Mouse (Mus musculus) forebrain, embryonic 16.5 days (tissue): ENCODE results near the gene Katna1. TPM values are rescaled to one million over a fixed set of nuclear protein-coding genes. Genes with fewer than 3 reads are reported as not detected.
A peak's percentile ranks its signal among the peaks of the same experiment; 100 is the strongest.

Experiments used
- ATAC-seq: fragments of 200-750 bp; cut with Nextera tagmentation; 2 replicates; pipeline ENCODE4 v1.8.0; 2017; ENCODE audit warnings: mild to moderate bottlenecking, moderate library complexity
- H3K27ac ChIP-seq: fragments of 300-500 bp; sonication (generic); 2 replicates; pipeline ENCODE4 v1.5.1; 2014; ENCODE audit warnings: low read length, control low read depth
- H3K27me3 ChIP-seq: fragments of 300-500 bp; sonication (generic); replicated peaks from 2 replicates; pipeline ENCODE4 v1.6.1; 2014; ENCODE audit warnings: low read length; ENCODE audit not compliant: control insufficient read depth, insufficient read depth
- H3K36me3 ChIP-seq: fragments of 300-500 bp; sonication (generic); 2 replicates; pipeline ENCODE4 v1.6.1; 2014; ENCODE audit not compliant: control insufficient read depth, insufficient read depth
- H3K4me1 ChIP-seq: fragments of 300-500 bp; sonication (generic); replicated peaks from 2 replicates; pipeline ENCODE4 v1.6.1; 2014; ENCODE audit warnings: low read length; ENCODE audit not compliant: control insufficient read depth, insufficient read depth
- H3K4me2 ChIP-seq: fragments of 300-500 bp; sonication (generic); 2 replicates; pipeline ENCODE4 v1.6.1; 2014; ENCODE audit warnings: mild to moderate bottlenecking, low read length, control low read depth
- H3K4me3 ChIP-seq: fragments of 300-500 bp; sonication (generic); replicated peaks from 2 replicates; pipeline ENCODE4 v1.5.1; 2014; ENCODE audit warnings: mild to moderate bottlenecking, low read length, control low read depth
- H3K9ac ChIP-seq: fragments of 300-500 bp; sonication (generic); replicated peaks from 2 replicates; pipeline ENCODE4 v1.6.1; 2014; ENCODE audit warnings: low read depth, low read length, control low read depth
- H3K9me3 ChIP-seq: fragments of 300-500 bp; sonication (generic); 2 replicates; pipeline ENCODE4 v1.6.1; 2016; ENCODE audit warnings: low read length; ENCODE audit not compliant: control insufficient read depth
- WGBS: fragments of 180-500 bp; shearing (Covaris S2); extraction: QIAGEN DNeasy Blood & Tissue Kit; methylation state at CpG from one replicate; pipeline ENCODE4 v1.1.7; 2014; 5-methylcytosine and 5-hydroxymethylcytosine counted together
- polyA plus RNA-seq: library from polyadenylated mRNA; unstranded; fragments of >200 nt; fragmentation: Nextera tagmentation; extraction: Ambion mirVana; gene quantifications from 2 replicates; pipeline ENCODE4 v1.2.1, GENCODE M21; 2015

Gene Katna1
- polyA plus RNA-seq, 1 experiment from 2014 or later: 39.8 TPM

GRCm38 (mm10) chr10:7772346-7772745 is 46.5 kb downstream of the Katna1 start:
- Histone ChIP-seq H3K9me3 (no peaks in the 10 kb centered on the region), H3K27ac (no peak overlapping the region), H3K27me3 (no peaks in the 10 kb centered on the region), H3K9ac (no peak overlapping the region), H3K4me2 (no peak overlapping the region), H3K4me1 (no peaks in the 10 kb centered on the region), H3K4me3 (no peak overlapping the region), H3K36me3 (peaks cover 30% of the 10 kb centered on the region)
- WGBS: 94% methylated on average over 4 of the region's 4 CpGs
- no peak for ATAC-seq

- no peak for ATAC-seq
- H3K9ac ChIP-seq: no peak overlapping the region
- no peak overlapping the region for H3K4me2 ChIP-seq
- 100% methylated on average over 1 of the region's 1 CpGs for WGBS
- peaks cover 31% of the 10 kb centered on the region for H3K36me3 ChIP-seq
- no peak overlapping the region for H3K27ac ChIP-seq
- H3K9me3 ChIP-seq: no peaks in the 10 kb centered on the region
- H3K27me3 ChIP-seq: no peaks in the 10 kb centered on the region
- no peak overlapping the region for H3K4me3 ChIP-seq
- H3K4me1 ChIP-seq: no peaks in the 10 kb centered on the region
These were observed 47.0 kb downstream of the Katna1 start for GRCm38 (mm10) chr10:7772769-7773168.

- Histone ChIP-seq H3K4me1 (0 out of 2 replicates have a peak, but pooled peaks cover 2% of the 10 kb centered on the region), H3K9me3 (no peaks in the 10 kb centered on the region), H3K4me3 (no peak overlapping the region), H3K27me3 (no peaks in the 10 kb centered on the region), H3K4me2 (no peak overlapping the region), H3K27ac (no peak overlapping the region), H3K9ac (no peak overlapping the region), H3K36me3 (peaks cover 24% of the 10 kb centered on the region)
- no peak for ATAC-seq
- 91% methylated on average over 8 of the region's 8 CpGs for WGBS
These were observed 49.6 kb downstream of the Katna1 start for GRCm38 (mm10) chr10:7775421-7775820.

GRCm38 (mm10) chr10:7778361-7778760 is 52.6 kb downstream of the Katna1 start:
- 93% methylated on average over 3 of the region's 3 CpGs for WGBS
- ATAC-seq: no peak
- H3K9me3 ChIP-seq: no peaks in the 10 kb centered on the region
- H3K9ac ChIP-seq: no peak overlapping the region
- H3K27ac ChIP-seq: no peak overlapping the region
- peaks cover 8% of the 10 kb centered on the region for H3K36me3 ChIP-seq
- no peak overlapping the region for H3K4me3 ChIP-seq
- H3K4me2 ChIP-seq: no peak overlapping the region
- H3K4me1 ChIP-seq: peaks cover 7% of the 10 kb centered on the region
- no peaks in the 10 kb centered on the region for H3K27me3 ChIP-seq

- peak overlapping the region; percentile 72 for H3K9ac ChIP-seq
- H3K4me1 ChIP-seq: peaks cover 7% of the 10 kb centered on the region
- no peak; the same call in 1 of the 2 replicates for ATAC-seq
- H3K36me3 ChIP-seq: 0 out of 2 replicates have a peak, but pooled peaks cover 3% of the 10 kb centered on the region
- H3K9me3 ChIP-seq: no peaks in the 10 kb centered on the region
- H3K4me2 ChIP-seq: peak overlapping the region; percentile 79
- 20% methylated on average over 7 of the region's 7 CpGs for WGBS
- H3K27ac ChIP-seq: no peak overlapping the region
- H3K27me3 ChIP-seq: no peaks in the 10 kb centered on the region
- H3K4me3 ChIP-seq: peak overlapping the region; percentile 72
These were observed 54.0 kb downstream of the Katna1 start for GRCm38 (mm10) chr10:7779751-7780237.

- ATAC-seq: peak; percentile 95
- H3K27ac ChIP-seq: no peak overlapping the region
- H3K4me3 ChIP-seq: peak overlapping the region; percentile 72
- 0 out of 2 replicates have a peak, but pooled peaks cover 2% of the 10 kb centered on the region for H3K36me3 ChIP-seq
- H3K9me3 ChIP-seq: no peaks in the 10 kb centered on the region
- peak overlapping the region; percentile 79 for H3K4me2 ChIP-seq
- H3K4me1 ChIP-seq: peaks cover 7% of the 10 kb centered on the region
- H3K9ac ChIP-seq: peak overlapping the region; percentile 72
- no peaks in the 10 kb centered on the region for H3K27me3 ChIP-seq
- WGBS: under 1% methylated on average over 65 of the region's 77 CpGs
These were observed 54.7 kb downstream of the Katna1 start for GRCm38 (mm10) chr10:7780238-7781176.

- Histone ChIP-seq H3K36me3 (0 out of 2 replicates have a peak, but pooled peaks cover 2% of the 10 kb centered on the region), H3K4me1 (peaks cover 7% of the 10 kb centered on the region), H3K27me3 (no peaks in the 10 kb centered on the region), H3K9ac (peak overlapping the region; percentile 32; the same call in 1 of the 2 replicates), H3K9me3 (no peaks in the 10 kb centered on the region), H3K4me2 (peak overlapping the region; percentile 79), H3K4me3 (peak overlapping the region; percentile 72), H3K27ac (no peak overlapping the region)
- ATAC-seq: peak; percentile 15; the same call in 1 of the 2 replicates
- 50% methylated on average over 3 of the region's 3 CpGs for WGBS
These were observed 55.4 kb downstream of the Katna1 start for GRCm38 (mm10) chr10:7781214-7781613.

- H3K9ac ChIP-seq: no peak overlapping the region
- H3K9me3 ChIP-seq: no peaks in the 10 kb centered on the region
- no peaks in the 10 kb centered on the region for H3K36me3 ChIP-seq
- H3K4me2 ChIP-seq: no peak overlapping the region
- no peak overlapping the region for H3K4me3 ChIP-seq
- peaks cover 3% of the 10 kb centered on the region for H3K4me1 ChIP-seq
- no peaks in the 10 kb centered on the region for H3K27me3 ChIP-seq
- H3K27ac ChIP-seq: no peak overlapping the region
- no peak for ATAC-seq
- 53% methylated on average over 2 of the region's 2 CpGs for WGBS
These were observed 61.5 kb downstream of the Katna1 start for GRCm38 (mm10) chr10:7787319-7787718.

GRCm38 (mm10) chr10:7792254-7792750 is 66.5 kb downstream of the Katna1 start:
- Histone ChIP-seq H3K27ac (peak overlapping the region; percentile 64), H3K4me1 (peaks cover 13% of the 10 kb centered on the region), H3K27me3 (no peaks in the 10 kb centered on the region), H3K4me2 (peak overlapping the region; percentile 59), H3K4me3 (peak overlapping the region; percentile 98), H3K9me3 (no peaks in the 10 kb centered on the region), H3K36me3 (peaks cover 9% of the 10 kb centered on the region; the same call in 1 of the 2 replicates), H3K9ac (peak overlapping the region; percentile 88)
- ATAC-seq: peak; percentile 73
- under 1% methylated on average over 10 of the region's 10 CpGs for WGBS
